Mouse (Mus musculus): ENCODE measurements around the gene Armc8. TPM values are rescaled to one million over a fixed set of nuclear protein-coding genes. Genes with fewer than 3 reads are reported as not detected.

Gene Armc8
- polyA plus RNA-seq, 1 experiment from 2014 or later: 39.4 TPM

- Histone ChIP-seq H3K4me3 (ENCODE audit: low read depth, low read length) (no peak overlapping the region), H3K27me3 (ENCODE audit: control insufficient read depth, insufficient read depth, low read length) (peaks cover 5% of the 10 kb centered on the region; the same call in 1 of the 2 replicates), H3K9me3 (ENCODE audit: control insufficient read depth, low read length) (no peaks in the 10 kb centered on the region), H3K27ac (ENCODE audit: low read depth, low read length) (no peak overlapping the region), H3K9ac (ENCODE audit: low read length) (no peak overlapping the region), H3K4me2 (ENCODE audit: low read depth) (no peak overlapping the region), H3K36me3 (ENCODE audit: control insufficient read depth, insufficient read depth, low read length) (no peaks in the 10 kb centered on the region), H3K4me1 (ENCODE audit: control insufficient read depth, insufficient read depth, low read length) (no peaks in the 10 kb centered on the region)
- WGBS: 85% methylated on average over 3 of the region's 3 CpGs
- no peak for ATAC-seq (ENCODE audit: insufficient read depth, low FRiP score, low TSS enrichment)
- DNase-seq (ENCODE audit: low spot score): no peak
Measured at GRCm38 (mm10) chr9:99447323-99447722, 121.4 kb downstream of the Armc8 start.

DNA sequence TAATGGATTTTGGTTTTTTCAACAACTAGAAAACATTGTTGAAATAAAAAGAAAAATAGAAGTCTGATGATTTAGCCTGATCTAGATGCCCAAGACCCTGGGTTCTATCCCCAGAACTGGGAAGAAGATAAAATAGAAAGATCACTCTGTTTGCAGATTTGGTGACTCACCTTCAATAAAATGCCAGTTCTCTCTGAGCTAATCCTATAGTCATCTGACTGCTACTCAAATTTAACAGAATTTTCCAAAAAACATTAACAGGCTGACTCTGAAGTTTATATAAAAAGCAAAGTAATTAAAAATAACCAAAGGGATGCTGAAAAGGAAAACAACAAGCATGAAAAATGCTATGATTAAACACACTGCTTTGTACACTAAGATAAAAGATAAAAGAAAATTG lies 122.4 kb downstream of the Armc8 start:
- Histone ChIP-seq H3K4me1 (ENCODE audit: control insufficient read depth, insufficient read depth, low read length) (no peaks in the 10 kb centered on the region), H3K27me3 (ENCODE audit: control insufficient read depth, insufficient read depth, low read length) (peaks cover 2% of the 10 kb centered on the region; the same call in 1 of the 2 replicates), H3K9ac (ENCODE audit: low read length) (no peak overlapping the region), H3K27ac (ENCODE audit: low read depth, low read length) (no peak overlapping the region), H3K4me2 (ENCODE audit: low read depth) (no peak overlapping the region), H3K4me3 (ENCODE audit: low read depth, low read length) (no peak overlapping the region), H3K36me3 (ENCODE audit: control insufficient read depth, insufficient read depth, low read length) (no peaks in the 10 kb centered on the region), H3K9me3 (ENCODE audit: control insufficient read depth, low read length) (no peaks in the 10 kb centered on the region)
- no peak for ATAC-seq (ENCODE audit: insufficient read depth, low FRiP score, low TSS enrichment)
- no peak for DNase-seq (ENCODE audit: low spot score)

GRCm38 (mm10) chr9:99444590-99445178 lies 124.0 kb downstream of the Armc8 start:
- Histone ChIP-seq H3K4me1 (ENCODE audit: control insufficient read depth, insufficient read depth, low read length) (no peaks in the 10 kb centered on the region), H3K4me2 (ENCODE audit: low read depth) (no peak overlapping the region), H3K27ac (ENCODE audit: low read depth, low read length) (no peak overlapping the region), H3K36me3 (ENCODE audit: control insufficient read depth, insufficient read depth, low read length) (no peaks in the 10 kb centered on the region), H3K4me3 (ENCODE audit: low read depth, low read length) (no peak overlapping the region), H3K27me3 (ENCODE audit: control insufficient read depth, insufficient read depth, low read length) (no peaks in the 10 kb centered on the region), H3K9ac (ENCODE audit: low read length) (no peak overlapping the region), H3K9me3 (ENCODE audit: control insufficient read depth, low read length) (no peaks in the 10 kb centered on the region)
- WGBS: 37% methylated on average over 8 of the region's 8 CpGs
- peak; percentile 61 for ATAC-seq (ENCODE audit: insufficient read depth, low FRiP score, low TSS enrichment)
- DNase-seq (ENCODE audit: low spot score): peak; percentile 64

DNA sequence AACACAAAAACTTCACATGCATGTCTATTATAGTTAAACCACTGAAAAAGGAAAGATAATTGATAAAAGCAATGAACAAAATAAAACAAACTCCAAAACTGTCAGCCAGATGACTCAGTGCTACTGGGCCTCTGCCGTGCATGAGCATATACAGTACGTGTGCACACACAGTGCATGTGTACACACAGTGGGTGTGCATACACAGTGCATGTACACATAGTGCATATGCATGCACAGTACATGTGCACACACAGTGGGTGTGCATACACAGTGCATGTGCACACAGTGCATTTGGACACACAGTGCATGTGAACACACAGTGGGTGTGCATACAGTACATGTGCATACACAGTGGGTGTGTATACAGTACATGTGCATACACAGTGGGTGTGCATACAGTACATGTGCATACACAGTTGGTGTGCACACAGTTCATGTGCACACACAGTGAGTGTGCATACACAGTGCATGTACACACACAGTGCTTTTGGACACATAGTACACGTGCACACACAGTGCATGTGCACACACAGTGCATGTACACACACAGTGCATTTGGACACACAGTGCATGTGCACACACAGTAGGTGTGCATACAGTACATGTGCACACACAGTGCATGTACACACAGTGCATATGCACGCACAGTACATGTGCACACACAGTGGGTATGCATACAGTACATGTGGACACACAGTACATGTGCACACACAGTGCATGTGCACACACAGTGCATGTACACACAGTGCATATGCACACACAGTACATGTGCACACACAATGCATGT lies 126.9 kb downstream of the Armc8 start:
- no peak overlapping the region for H3K4me3 ChIP-seq (ENCODE audit: low read depth, low read length)
- ATAC-seq (ENCODE audit: insufficient read depth, low FRiP score, low TSS enrichment): no peak
- H3K9me3 ChIP-seq (ENCODE audit: control insufficient read depth, low read length): no peaks in the 10 kb centered on the region
- H3K9ac ChIP-seq (ENCODE audit: low read length): no peak overlapping the region
- H3K27me3 ChIP-seq (ENCODE audit: control insufficient read depth, insufficient read depth, low read length): peaks cover 20% of the 10 kb centered on the region
- H3K4me2 ChIP-seq (ENCODE audit: low read depth): no peak overlapping the region
- DNase-seq (ENCODE audit: low spot score): no peak
- WGBS: 95% methylated on average over 4 of the region's 4 CpGs
- H3K27ac ChIP-seq (ENCODE audit: low read depth, low read length): no peak overlapping the region
- H3K36me3 ChIP-seq (ENCODE audit: control insufficient read depth, insufficient read depth, low read length): no peaks in the 10 kb centered on the region
- H3K4me1 ChIP-seq (ENCODE audit: control insufficient read depth, insufficient read depth, low read length): no peaks in the 10 kb centered on the region

- ATAC-seq (ENCODE audit: insufficient read depth, low FRiP score, low TSS enrichment) (no peak), DNase-seq (ENCODE audit: low spot score) (no peak)
- Histone ChIP-seq H3K27ac (ENCODE audit: low read depth, low read length) (no peak overlapping the region), H3K4me2 (ENCODE audit: low read depth) (no peak overlapping the region), H3K27me3 (ENCODE audit: control insufficient read depth, insufficient read depth, low read length) (peaks cover 20% of the 10 kb centered on the region), H3K36me3 (ENCODE audit: control insufficient read depth, insufficient read depth, low read length) (no peaks in the 10 kb centered on the region), H3K4me3 (ENCODE audit: low read depth, low read length) (no peak overlapping the region), H3K9ac (ENCODE audit: low read length) (no peak overlapping the region), H3K9me3 (ENCODE audit: control insufficient read depth, low read length) (no peaks in the 10 kb centered on the region), H3K4me1 (ENCODE audit: control insufficient read depth, insufficient read depth, low read length) (0 out of 2 replicates have a peak, but pooled peaks cover under 1% of the 10 kb centered on the region)
- WGBS: 83% methylated on average over 5 of the region's 5 CpGs
Measured at GRCm38 (mm10) chr9:99440941-99441340, 127.8 kb downstream of the Armc8 start.

GRCm38 (mm10) chr9:99439064-99439463 lies 129.6 kb downstream of the Armc8 start:
- no peaks in the 10 kb centered on the region for H3K36me3 ChIP-seq (ENCODE audit: control insufficient read depth, insufficient read depth, low read length)
- no peak overlapping the region for H3K4me3 ChIP-seq (ENCODE audit: low read depth, low read length)
- H3K9me3 ChIP-seq (ENCODE audit: control insufficient read depth, low read length): no peaks in the 10 kb centered on the region
- H3K4me1 ChIP-seq (ENCODE audit: control insufficient read depth, insufficient read depth, low read length): peaks cover 8% of the 10 kb centered on the region
- H3K27me3 ChIP-seq (ENCODE audit: control insufficient read depth, insufficient read depth, low read length): peaks cover 20% of the 10 kb centered on the region
- WGBS: 90% methylated on average over 8 of the region's 8 CpGs
- H3K9ac ChIP-seq (ENCODE audit: low read length): no peak overlapping the region
- DNase-seq (ENCODE audit: low spot score) (no peak), ATAC-seq (ENCODE audit: insufficient read depth, low FRiP score, low TSS enrichment) (no peak)
- H3K27ac ChIP-seq (ENCODE audit: low read depth, low read length): no peak overlapping the region
- H3K4me2 ChIP-seq (ENCODE audit: low read depth): no peak overlapping the region

- no peak for ATAC-seq (ENCODE audit: insufficient read depth, low FRiP score, low TSS enrichment)
Measured at GRCm38 (mm10) chr9:99437781-99438565, 130.7 kb downstream of the Armc8 start.

GRCm38 (mm10) chr9:99437031-99437764 lies 131.5 kb downstream of the Armc8 start, which contains the start of gene Mras:
Gene Mras (minus strand): TSS chr9:99437381.
- Histone ChIP-seq H3K9me3 (ENCODE audit: control insufficient read depth, low read length) (no peaks in the 10 kb centered on the region), H3K4me3 (ENCODE audit: low read depth, low read length) (peak within 1 kb of the TSS; percentile 82), H3K4me1 (ENCODE audit: control insufficient read depth, insufficient read depth, low read length) (peaks cover 8% of the 10 kb centered on the region), H3K4me2 (ENCODE audit: low read depth) (peak within 1 kb of the TSS; percentile 87), H3K36me3 (ENCODE audit: control insufficient read depth, insufficient read depth, low read length) (no peaks in the 10 kb centered on the region), H3K27me3 (ENCODE audit: control insufficient read depth, insufficient read depth, low read length) (peaks cover 20% of the 10 kb centered on the region), H3K27ac (ENCODE audit: low read depth, low read length) (peak within 1 kb of the TSS; percentile 72; the same call in 1 of the 2 replicates), H3K9ac (ENCODE audit: low read length) (peak within 1 kb of the TSS; percentile 90)
- ATAC-seq (ENCODE audit: insufficient read depth, low FRiP score, low TSS enrichment): no peak
- DNase-seq (ENCODE audit: low spot score): no peak
- 16% methylated on average over 27 of the region's 27 CpGs for WGBS

More at GRCm38 (mm10) chr9:99437781-99438565, 130.7 kb downstream of the Armc8 start:
- H3K4me1 ChIP-seq (ENCODE audit: control insufficient read depth, insufficient read depth, low read length): peaks cover 8% of the 10 kb centered on the region
- no peak overlapping the region for H3K27ac ChIP-seq (ENCODE audit: low read depth, low read length)
- no peaks in the 10 kb centered on the region for H3K9me3 ChIP-seq (ENCODE audit: control insufficient read depth, low read length)
- H3K27me3 ChIP-seq (ENCODE audit: control insufficient read depth, insufficient read depth, low read length): peaks cover 20% of the 10 kb centered on the region
- DNase-seq (ENCODE audit: low spot score): no peak
- no peak overlapping the region for H3K9ac ChIP-seq (ENCODE audit: low read length)
- no peak overlapping the region for H3K4me2 ChIP-seq (ENCODE audit: low read depth)
- WGBS: 82% methylated on average over 12 of the region's 12 CpGs
- no peaks in the 10 kb centered on the region for H3K36me3 ChIP-seq (ENCODE audit: control insufficient read depth, insufficient read depth, low read length)
- H3K4me3 ChIP-seq (ENCODE audit: low read depth, low read length): no peak overlapping the region
